Mouse (Mus musculus): ENCODE results near the gene Tmsb15l.
"Not testable (repeated sequence)": the region's sequence is repeated elsewhere in the genome, so short reads cannot be mapped to it uniquely, and the experiment has no call there.

The Tmsb15l gene

DNA sequence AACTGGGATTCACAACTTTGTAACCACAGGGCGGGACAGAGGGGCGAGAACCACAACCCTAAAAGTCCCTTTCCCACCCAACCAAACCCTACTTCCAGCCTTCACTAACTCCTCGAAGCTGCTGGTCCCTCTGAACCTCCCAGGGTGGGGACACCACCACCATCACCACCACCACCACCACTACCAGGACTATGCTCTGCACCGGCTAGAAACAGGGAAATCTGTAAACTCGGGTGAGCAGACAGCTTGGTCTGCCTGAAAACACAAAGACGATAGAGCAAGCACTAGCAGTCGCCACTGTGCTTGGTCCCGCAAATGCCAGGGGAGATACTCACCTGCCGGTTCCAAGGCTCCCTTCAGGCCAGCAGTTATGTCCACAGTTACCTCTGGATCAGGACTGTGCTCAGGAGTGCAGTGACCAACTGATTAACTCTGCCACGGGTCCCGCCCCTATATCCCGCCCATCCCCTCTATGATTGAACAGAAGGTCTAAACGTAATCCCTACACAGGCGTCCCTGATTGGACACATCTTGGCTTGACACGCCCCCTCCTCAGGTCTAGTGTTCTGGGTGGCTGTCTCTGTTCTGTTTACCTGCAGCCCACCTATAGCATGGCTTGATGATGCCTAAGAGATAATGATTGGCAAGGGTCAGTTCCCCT lies at the start of gene Tmsb15l, which contains the start of gene Tmsb15b1:
TSS of gene Tmsb15l (minus strand) at position 446 of the 661 bp plus-strand sequence.
TSS of gene Tmsb15b1 (minus strand) at position 451 of the 661 bp plus-strand sequence.
- peak; percentile 73 for DNase-seq

DNA sequence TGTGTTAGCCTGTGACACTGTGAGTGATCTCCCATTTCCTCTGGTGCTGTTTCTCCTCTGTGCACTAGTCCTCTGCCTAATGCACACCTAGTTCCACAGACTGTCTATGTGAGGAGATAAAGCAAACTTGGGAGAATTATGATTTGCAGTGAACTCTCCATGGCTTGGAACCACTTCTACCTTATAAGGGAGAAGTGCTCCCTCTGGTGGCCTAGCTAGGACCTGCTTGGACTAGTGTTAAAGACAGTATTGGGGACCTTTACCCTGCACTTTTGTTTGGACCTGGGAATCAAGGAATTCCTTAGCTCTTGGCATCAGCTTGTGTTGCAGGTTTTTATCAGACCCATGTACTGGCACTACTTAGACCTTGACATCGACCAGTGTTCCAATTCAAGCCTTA lies 42.6 kb upstream of the Tmsb15l start:
- DNase-seq: peak; percentile 49

DNA sequence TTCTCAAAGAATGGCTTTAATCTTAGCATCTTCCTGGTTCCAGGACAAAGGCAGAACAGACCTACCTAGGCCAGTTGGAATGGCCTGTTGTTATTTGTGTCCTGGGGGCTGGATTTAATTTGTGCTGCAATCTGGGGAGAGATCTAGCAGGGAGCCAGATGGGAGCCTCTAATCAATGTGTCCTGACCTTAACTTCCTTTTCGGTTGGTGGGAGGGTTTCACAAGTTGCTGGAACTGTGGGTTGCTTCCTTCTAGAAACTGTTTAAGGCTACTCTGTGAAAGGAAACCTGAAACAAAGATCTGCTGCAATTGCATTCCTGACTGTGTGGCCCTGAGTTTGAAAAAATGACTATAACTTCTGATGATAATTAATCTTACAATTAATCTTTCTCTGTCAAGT lies 41.0 kb upstream of the Tmsb15l start:
- DNase-seq: no peak

GRCm38 (mm10) chrX:137015099-137015709 lies 38.5 kb upstream of the Tmsb15l start:
- peak; percentile 42 for DNase-seq

GRCm38 (mm10) chrX:136996256-136996655 lies 19.6 kb upstream of the Tmsb15l start:
- DNase-seq: no peak

DNA sequence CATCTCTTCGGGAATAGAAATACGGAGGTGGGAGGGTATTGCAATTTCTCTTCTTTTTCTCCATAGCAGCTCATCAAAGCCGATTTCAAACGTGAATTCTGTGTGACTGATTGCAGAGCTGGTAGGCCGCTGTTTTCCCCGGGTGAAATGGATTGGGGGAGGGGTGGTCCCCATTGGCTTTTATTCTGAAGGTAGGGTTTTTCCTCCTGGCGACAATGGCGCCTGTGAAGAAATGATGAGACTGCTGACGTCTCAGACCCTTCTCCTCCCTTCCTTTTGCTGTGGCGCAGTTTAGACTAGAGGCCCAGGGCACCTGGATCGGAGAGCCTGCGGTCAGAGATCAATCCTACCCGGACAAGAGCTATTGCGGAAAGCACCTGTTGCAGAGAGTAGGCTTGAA lies 17.0 kb upstream of the Tmsb15l start:
- DNase-seq: no peak

- peak; percentile 64 for DNase-seq
Observed at GRCm38 (mm10) chrX:136992978-136993547, 16.4 kb upstream of the Tmsb15l start, which contains the start of gene Zcchc18. Gene Zcchc18, plus strand, starts transcription at chrX:136993155.

GRCm38 (mm10) chrX:136992191-136992965 lies 15.7 kb upstream of the Tmsb15l start:
- DNase-seq: no peak

- DNase-seq: no peak
Observed at GRCm38 (mm10) chrX:136991274-136991673, 14.6 kb upstream of the Tmsb15l start.

- no peak for DNase-seq
Observed at GRCm38 (mm10) chrX:136986039-136986438, 9.4 kb upstream of the Tmsb15l start.

- no peak for DNase-seq
Observed at GRCm38 (mm10) chrX:136978616-136979015, 1.9 kb upstream of the Tmsb15l start.

GRCm38 (mm10) chrX:136975397-136975796 lies 1.3 kb downstream of the Tmsb15l start, which contains the start of gene Tmsb15b2:
Gene Tmsb15b2, minus strand, starts transcription at chrX:136975497.
- DNase-seq: not testable (repeated sequence)

- DNase-seq: peak; percentile 1
Observed at GRCm38 (mm10) chrX:136959688-136960087, 17.0 kb downstream of the Tmsb15l start.

DNA sequence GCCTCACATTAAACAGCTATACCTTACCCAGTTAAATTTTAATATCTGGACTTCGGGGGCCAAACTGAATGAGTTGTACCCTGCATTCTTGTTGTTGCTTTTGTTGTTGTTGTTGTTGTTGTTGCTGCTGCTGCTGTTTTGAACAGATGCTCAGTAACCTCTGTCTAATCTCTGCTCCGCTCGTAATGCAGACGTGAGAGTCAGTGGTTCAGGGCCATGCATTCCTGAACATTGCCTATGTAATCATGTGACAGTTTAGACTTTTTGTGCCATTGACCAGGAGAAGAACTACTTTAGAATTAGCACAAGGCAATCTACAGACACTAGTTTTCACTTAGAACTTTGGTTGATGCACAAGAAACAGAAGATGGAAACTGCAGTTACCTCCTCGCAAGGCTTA lies 18.4 kb downstream of the Tmsb15l start:
- not testable (repeated sequence) for DNase-seq

GRCm38 (mm10) chrX:136957583-136958279 lies 18.9 kb downstream of the Tmsb15l start:
- peak; percentile 1 for DNase-seq

DNA sequence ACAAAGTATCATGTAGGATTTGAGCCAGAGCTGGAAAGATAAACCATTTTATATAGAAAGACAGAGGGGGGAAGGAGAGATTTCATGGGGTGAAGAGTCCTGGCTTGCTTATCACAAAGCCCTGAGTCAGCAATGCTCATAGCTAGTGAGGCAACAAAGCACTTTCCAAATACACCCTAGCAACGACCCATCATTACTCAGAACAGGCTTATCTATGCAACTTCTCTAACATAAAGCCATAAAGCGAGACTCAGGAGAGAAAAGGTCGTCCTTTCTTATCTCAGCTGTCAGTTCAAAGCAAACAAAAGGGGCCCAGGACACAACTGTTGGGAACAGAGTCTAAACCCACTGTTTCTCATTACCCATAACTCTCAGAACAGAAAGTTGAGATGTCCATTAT lies 38.7 kb downstream of the Tmsb15l start:
- DNase-seq: no peak

DNA sequence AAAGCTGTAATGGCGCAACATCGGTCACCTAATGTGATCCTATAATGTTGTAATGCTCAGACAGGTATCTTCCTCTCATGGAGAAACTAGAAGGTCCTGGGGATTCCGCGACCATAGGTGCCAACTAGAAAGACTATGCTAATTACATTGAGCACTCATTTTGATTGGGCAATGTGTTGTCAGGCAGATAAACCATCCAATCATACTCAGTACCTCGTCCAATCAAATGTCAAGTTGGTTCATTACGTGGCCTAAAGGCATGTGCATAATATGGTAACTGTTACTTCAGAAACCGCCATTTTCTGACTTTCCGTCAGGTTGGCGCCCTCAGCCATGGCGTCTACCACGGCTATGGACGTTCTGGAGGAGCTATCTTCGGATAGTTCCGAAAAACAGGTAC lies 49.6 kb downstream of the Tmsb15l start, which contains the start of gene H2bfm:
TSS of gene H2bfm (plus strand) at position 295 of the 400 bp plus-strand sequence.
- no peak for DNase-seq

GRCm38 (mm10) chrX:136925863-136926262 lies 50.8 kb downstream of the Tmsb15l start:
- no peak for DNase-seq

Data from thymus, postnatal 25 days (tissue).